Mouse (Mus musculus): Measurements from ENCODE around the gene Gpc4.

- no peak for TF ChIP-seq EP300 (IDR thresholded peaks at IDR 0.05; ENCODE audit: low read depth)
- TF ChIP-seq CTCF (IDR thresholded peaks at IDR 0.05; ENCODE audit: low read depth): no peak
Measured at GRCm38 (mm10) chrX:52145563-52145962, 19.5 kb downstream of the Gpc4 start.

Measured in heart, postnatal 0 days (tissue).